Mouse (Mus musculus): ENCODE measurements at regions not wholly inside any gene's neighbourhood (a gene's known extent, or its start where the extent isn't known, plus 50 kb on each side); places are given as distances from the start of the nearest gene placed in this dataset.

DNA sequence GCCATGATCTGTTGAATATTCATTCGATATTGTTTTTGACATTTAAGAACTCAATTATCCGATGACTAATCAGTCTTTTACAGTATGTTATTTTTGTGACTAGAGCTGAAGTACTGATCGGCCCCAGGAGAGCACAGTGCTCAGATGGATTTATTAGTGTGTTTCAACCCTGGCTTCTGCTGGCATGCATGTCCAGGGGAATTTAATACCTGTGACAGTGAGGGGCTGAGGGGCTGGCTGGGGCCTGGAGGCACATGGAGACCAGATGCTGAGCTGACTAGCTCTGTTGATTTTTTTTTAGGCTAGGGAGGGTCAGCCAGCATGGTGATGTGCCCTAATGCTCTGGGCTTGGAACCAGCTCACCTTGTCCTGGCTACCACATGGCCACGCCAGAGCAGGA lies 199.2 kb upstream of the Nxpe4 start:
- H3K9me3 ChIP-seq = no peaks in the 10 kb centered on the region
- H3K4me1 ChIP-seq = no peaks in the 10 kb centered on the region; the same call in 1 of the 2 replicates
- H3K36me3 ChIP-seq = no peaks in the 10 kb centered on the region
- H3K27ac ChIP-seq = no peak overlapping the region
- no peaks in the 10 kb centered on the region for H3K27me3 ChIP-seq (ENCODE audit: insufficient read depth, poor library complexity, severe bottlenecking)
- 80% methylated on average over 4 of the region's 4 CpGs for WGBS
- peak; percentile 43 for DNase-seq (ENCODE audit: low spot score)
- no peak overlapping the region for H3K4me3 ChIP-seq

GRCm38 (mm10) chr9:47973130-47973529 lies 188.7 kb upstream of the Nxpe4 start:
- Histone ChIP-seq H3K9me3 (no peaks in the 10 kb centered on the region), H3K36me3 (no peaks in the 10 kb centered on the region), H3K4me1 (no peaks in the 10 kb centered on the region), H3K4me3 (no peak overlapping the region), H3K27ac (no peak overlapping the region), H3K27me3 (ENCODE audit: insufficient read depth, poor library complexity, severe bottlenecking) (no peaks in the 10 kb centered on the region)
- no peak for DNase-seq (ENCODE audit: low spot score)
- 73% methylated on average over 12 of the region's 12 CpGs for WGBS

- DNase-seq (ENCODE audit: low spot score) = no peak
- Histone ChIP-seq H3K27me3 (ENCODE audit: insufficient read depth, poor library complexity, severe bottlenecking) (no peaks in the 10 kb centered on the region), H3K27ac (no peak overlapping the region), H3K4me1 (no peaks in the 10 kb centered on the region), H3K36me3 (no peaks in the 10 kb centered on the region), H3K4me3 (no peak overlapping the region), H3K9me3 (no peaks in the 10 kb centered on the region)
- 82% methylated on average over 11 of the region's 11 CpGs for WGBS
Measured at GRCm38 (mm10) chr9:47985356-47986111, 176.3 kb upstream of the Nxpe4 start.

- Histone ChIP-seq H3K27ac (no peak overlapping the region), H3K9me3 (no peaks in the 10 kb centered on the region), H3K36me3 (no peaks in the 10 kb centered on the region), H3K4me1 (no peaks in the 10 kb centered on the region), H3K27me3 (ENCODE audit: insufficient read depth, poor library complexity, severe bottlenecking) (no peaks in the 10 kb centered on the region), H3K4me3 (no peak overlapping the region)
- no peak for DNase-seq (ENCODE audit: low spot score)
- WGBS = 92% methylated on average over 4 of the region's 4 CpGs
Measured at GRCm38 (mm10) chr9:47987266-47987665, 174.6 kb upstream of the Nxpe4 start.

DNA sequence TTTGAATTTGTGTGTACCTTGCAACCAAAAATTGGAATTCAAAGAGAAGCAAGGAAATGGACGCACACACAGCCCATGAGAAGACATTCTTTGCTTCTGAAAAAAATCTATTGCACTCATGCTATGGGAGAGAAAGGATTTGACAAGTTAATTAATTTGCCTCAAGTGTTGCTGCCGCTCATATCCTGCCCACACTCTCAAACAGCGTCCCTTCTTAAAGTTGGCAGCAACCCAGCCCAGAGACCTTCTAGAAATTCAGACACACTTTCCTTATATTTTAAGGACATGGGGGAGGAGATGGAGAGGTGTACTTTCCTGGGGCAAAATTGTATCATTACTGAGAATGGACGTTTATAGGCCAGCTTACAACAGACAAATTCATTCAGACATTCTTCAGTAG lies 167.2 kb upstream of the Nxpe4 start:
- 74% methylated on average over 4 of the region's 4 CpGs for WGBS
- no peaks in the 10 kb centered on the region for H3K9me3 ChIP-seq
- H3K4me3 ChIP-seq = no peak overlapping the region
- H3K27ac ChIP-seq = no peak overlapping the region
- H3K36me3 ChIP-seq = no peaks in the 10 kb centered on the region
- no peaks in the 10 kb centered on the region for H3K27me3 ChIP-seq (ENCODE audit: insufficient read depth, poor library complexity, severe bottlenecking)
- DNase-seq (ENCODE audit: low spot score) = no peak
- H3K4me1 ChIP-seq = no peaks in the 10 kb centered on the region

- no peak for DNase-seq (ENCODE audit: low spot score)
- no peaks in the 10 kb centered on the region for H3K4me1 ChIP-seq
Measured at GRCm38 (mm10) chr9:47999632-48000031, 162.2 kb upstream of the Nxpe4 start.

GRCm38 (mm10) chr9:48029021-48029420 lies 132.8 kb upstream of the Nxpe4 start:
- DNase-seq (ENCODE audit: low spot score) = no peak
- H3K36me3 ChIP-seq = no peaks in the 10 kb centered on the region
- H3K4me3 ChIP-seq = no peak overlapping the region
- no peaks in the 10 kb centered on the region for H3K4me1 ChIP-seq
- H3K27ac ChIP-seq = no peak overlapping the region
- no peaks in the 10 kb centered on the region for H3K27me3 ChIP-seq (ENCODE audit: insufficient read depth, poor library complexity, severe bottlenecking)
- WGBS = 83% methylated on average over 3 of the region's 3 CpGs
- no peaks in the 10 kb centered on the region for H3K9me3 ChIP-seq

More at GRCm38 (mm10) chr9:47999632-48000031, 162.2 kb upstream of the Nxpe4 start:
- WGBS = 86% methylated on average over 12 of the region's 12 CpGs
- Histone ChIP-seq H3K27me3 (ENCODE audit: insufficient read depth, poor library complexity, severe bottlenecking) (no peaks in the 10 kb centered on the region), H3K27ac (no peak overlapping the region), H3K9me3 (no peaks in the 10 kb centered on the region), H3K36me3 (no peaks in the 10 kb centered on the region), H3K4me3 (no peak overlapping the region)

DNA sequence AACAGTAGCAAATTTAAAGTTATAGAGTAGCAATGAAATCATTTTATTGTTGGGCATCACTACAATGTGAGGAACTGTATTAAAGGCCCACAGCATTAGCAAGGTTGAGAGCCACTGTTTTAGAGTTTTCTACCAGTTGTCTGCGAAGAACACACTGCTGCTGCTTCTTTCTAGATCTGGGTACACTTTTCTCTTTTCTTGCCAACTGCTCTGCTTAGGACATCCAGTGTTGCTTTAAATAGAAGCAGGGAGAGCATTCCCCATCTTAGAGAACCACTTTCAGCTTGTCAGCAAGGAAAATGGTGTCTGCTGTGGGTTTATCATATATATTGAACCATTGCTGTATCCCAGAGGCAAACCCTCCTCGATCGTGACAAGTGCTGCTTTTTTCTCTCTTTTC lies 131.0 kb upstream of the Nxpe4 start:
- H3K36me3 ChIP-seq = no peaks in the 10 kb centered on the region
- no peak overlapping the region for H3K4me3 ChIP-seq
- no peak overlapping the region for H3K27ac ChIP-seq
- no peaks in the 10 kb centered on the region for H3K9me3 ChIP-seq
- no peaks in the 10 kb centered on the region for H3K27me3 ChIP-seq (ENCODE audit: insufficient read depth, poor library complexity, severe bottlenecking)
- DNase-seq (ENCODE audit: low spot score) = no peak
- no peaks in the 10 kb centered on the region for H3K4me1 ChIP-seq
- WGBS = 74% methylated on average over 3 of the region's 3 CpGs

DNA sequence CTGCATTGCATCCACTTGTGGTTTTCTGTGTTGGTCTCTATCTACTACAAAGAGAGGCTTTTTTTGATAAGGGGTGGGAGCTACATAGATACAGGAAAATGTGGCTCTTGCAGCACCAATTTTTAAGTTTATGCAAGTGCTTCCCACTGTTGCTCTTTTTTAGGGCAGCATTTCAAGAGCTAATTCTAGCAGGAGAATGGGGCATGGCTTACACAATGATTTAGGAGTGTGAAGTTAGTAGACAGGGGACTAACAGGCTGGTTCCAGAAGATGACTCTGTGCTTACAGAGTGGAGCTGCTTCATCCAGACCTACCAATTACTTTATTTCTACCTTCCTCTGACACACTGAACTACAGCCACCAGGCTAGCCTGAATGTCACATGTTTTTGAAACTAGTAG lies 125.9 kb upstream of the Nxpe4 start:
- DNase-seq (ENCODE audit: low spot score) = no peak
- no peak overlapping the region for H3K4me3 ChIP-seq
- H3K4me1 ChIP-seq = no peaks in the 10 kb centered on the region
- H3K36me3 ChIP-seq = no peaks in the 10 kb centered on the region
- H3K9me3 ChIP-seq = no peaks in the 10 kb centered on the region
- H3K27ac ChIP-seq = no peak overlapping the region
- H3K27me3 ChIP-seq (ENCODE audit: insufficient read depth, poor library complexity, severe bottlenecking) = no peaks in the 10 kb centered on the region

DNA sequence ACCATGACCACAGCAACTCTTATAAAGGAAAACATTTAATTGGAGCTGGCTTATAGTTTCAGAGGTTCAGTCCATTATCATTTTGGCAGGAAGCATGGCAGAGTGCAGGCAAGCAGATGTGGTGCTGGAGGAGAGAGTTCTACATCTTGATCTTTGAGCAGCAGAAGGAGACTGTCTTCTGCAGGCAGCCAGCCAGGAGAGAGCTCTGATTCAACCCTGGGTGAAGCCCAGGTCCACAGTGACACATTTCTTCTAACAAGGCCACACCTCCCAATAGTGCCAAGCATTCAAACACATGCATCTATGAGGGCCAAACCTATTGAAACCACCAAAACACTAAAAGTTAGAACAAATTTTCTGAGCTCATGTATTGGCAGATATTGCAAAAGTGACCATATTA lies 117.0 kb upstream of the Nxpe4 start:
- Histone ChIP-seq H3K27ac (no peak overlapping the region), H3K9me3 (no peaks in the 10 kb centered on the region), H3K4me3 (no peak overlapping the region), H3K27me3 (ENCODE audit: insufficient read depth, poor library complexity, severe bottlenecking) (no peaks in the 10 kb centered on the region), H3K36me3 (no peaks in the 10 kb centered on the region), H3K4me1 (no peaks in the 10 kb centered on the region)
- DNase-seq (ENCODE audit: low spot score) = no peak

DNA sequence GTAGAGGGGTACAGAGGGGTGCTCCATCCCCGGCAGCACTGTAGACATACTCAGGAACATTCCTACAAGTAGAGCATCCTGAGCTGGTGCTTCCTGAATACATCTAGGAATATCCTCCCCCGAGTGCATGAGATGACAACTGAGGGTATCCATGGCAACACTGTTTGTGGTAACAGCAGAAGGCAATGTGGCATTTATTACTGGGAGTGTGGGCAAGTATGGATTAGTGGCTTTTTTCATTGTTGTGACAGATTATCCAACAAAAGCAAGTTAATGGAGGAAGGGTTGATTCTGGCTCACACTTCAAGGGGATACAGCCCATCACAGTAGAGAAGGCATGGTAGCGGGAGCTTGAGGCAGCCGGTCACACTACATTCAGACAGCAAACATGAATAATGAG lies 114.0 kb upstream of the Nxpe4 start:
- 78% methylated on average over 4 of the region's 4 CpGs for WGBS
- no peak for DNase-seq (ENCODE audit: low spot score)
- Histone ChIP-seq H3K27me3 (ENCODE audit: insufficient read depth, poor library complexity, severe bottlenecking) (no peaks in the 10 kb centered on the region), H3K9me3 (no peaks in the 10 kb centered on the region), H3K4me3 (no peak overlapping the region), H3K27ac (no peak overlapping the region), H3K36me3 (no peaks in the 10 kb centered on the region), H3K4me1 (no peaks in the 10 kb centered on the region)

GRCm38 (mm10) chr9:48053580-48053979 lies 108.2 kb upstream of the Nxpe4 start:
- 74% methylated on average over 4 of the region's 4 CpGs for WGBS
- Histone ChIP-seq H3K4me3 (no peak overlapping the region), H3K27ac (no peak overlapping the region)

GRCm38 (mm10) chr9:48055246-48055645 lies 106.6 kb upstream of the Nxpe4 start:
- H3K36me3 ChIP-seq = no peaks in the 10 kb centered on the region
- H3K27me3 ChIP-seq (ENCODE audit: insufficient read depth, poor library complexity, severe bottlenecking) = no peaks in the 10 kb centered on the region
- no peak overlapping the region for H3K4me3 ChIP-seq
- DNase-seq (ENCODE audit: low spot score) = no peak
- H3K27ac ChIP-seq = no peak overlapping the region
- H3K4me1 ChIP-seq = peaks cover 16% of the 10 kb centered on the region
- H3K9me3 ChIP-seq = no peaks in the 10 kb centered on the region
- 81% methylated on average over 10 of the region's 10 CpGs for WGBS

More at GRCm38 (mm10) chr9:48053580-48053979, 108.2 kb upstream of the Nxpe4 start:
- H3K36me3 ChIP-seq = no peaks in the 10 kb centered on the region
- H3K27me3 ChIP-seq (ENCODE audit: insufficient read depth, poor library complexity, severe bottlenecking) = no peaks in the 10 kb centered on the region
- no peaks in the 10 kb centered on the region for H3K9me3 ChIP-seq
- DNase-seq (ENCODE audit: low spot score) = no peak
- H3K4me1 ChIP-seq = peaks cover 12% of the 10 kb centered on the region

DNA sequence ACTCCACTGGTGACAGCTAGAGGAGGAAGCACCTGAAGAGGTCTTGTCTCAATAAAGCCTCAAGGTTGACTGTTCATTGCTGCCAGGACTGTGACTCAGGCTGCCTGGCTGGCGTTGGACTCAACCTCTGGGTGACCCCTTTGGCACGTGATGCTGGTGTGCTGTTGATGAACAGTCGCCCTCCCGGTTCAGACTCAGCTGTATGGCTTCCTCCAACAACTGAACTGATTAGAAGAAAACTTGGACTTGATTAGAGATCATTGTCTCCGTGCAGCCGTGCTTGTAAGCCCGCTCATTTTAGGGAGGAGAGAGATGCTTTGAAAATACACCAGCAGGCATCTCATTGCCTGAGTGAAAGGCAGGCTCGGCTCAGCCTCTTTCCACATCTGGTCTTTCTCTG lies 103.2 kb upstream of the Nxpe4 start:
- peak; percentile 73 for DNase-seq (ENCODE audit: low spot score)
- WGBS = 51% methylated on average over 8 of the region's 8 CpGs

More for the DNA sequence above, 103.2 kb upstream of the Nxpe4 start:
- Histone ChIP-seq H3K36me3 (no peaks in the 10 kb centered on the region), H3K4me1 (peaks cover 16% of the 10 kb centered on the region), H3K27ac (no peak overlapping the region), H3K9me3 (no peaks in the 10 kb centered on the region), H3K27me3 (ENCODE audit: insufficient read depth, poor library complexity, severe bottlenecking) (no peaks in the 10 kb centered on the region), H3K4me3 (no peak overlapping the region)
